Mouse (Mus musculus) thymus, adult 2 months (tissue): ENCODE results near the gene Sdsl.

Experiments
- CTCF ChIP-seq: fragments of 200-500 bp; IDR thresholded peaks from 2 replicates; pipeline ENCODE4 v1.5.1; 2012; ENCODE audit warnings: mild to moderate bottlenecking, control low read depth, low read length, moderate library complexity, borderline replicate concordance; ENCODE audit not compliant: control insufficient read depth, poor library complexity, insufficient read depth; ENCODE audit errors: extremely low read depth
- POLR2A ChIP-seq: fragments of 200-500 bp; IDR thresholded peaks from 2 replicates; pipeline ENCODE4 v1.6.1; 2012; ENCODE audit warnings: mild to moderate bottlenecking, low read length, control low read depth, moderate library complexity; ENCODE audit not compliant: control insufficient read depth, poor library complexity, insufficient read depth; ENCODE audit errors: extremely low read depth

GRCm38 (mm10) chr5:120429692-120430091, 42.9 kb downstream of the Sdsl start:
- TF ChIP-seq CTCF: no peak
- TF ChIP-seq POLR2A: no peak
